13 mouse cellular contexts compared by ENCODE assay signal in genomic region chr13:97618190-97618586, GRCm38 (mm10).
DNase-seq lines count a peak whose midpoint lies in the region; ATAC-seq and TF ChIP-seq lines count a peak whose summit lies in the region.
"Had no signal": no experiment of that assay in that cellular context is flagged by ENCODE, and none has a peak within 500 bp of the region (broad histone marks: within the 10 kb centered on the region; RNA-seq: fewer than 3 reads in every experiment).

No protein-coding gene starts in this region.

- H3K27me3 ChIP-seq in embryonic facial prominence, embryonic 12.5 days: no peaks in the 10 kb centered on the region
- H3K27me3 ChIP-seq in embryonic facial prominence, embryonic 10.5 days (replicated peaks; ENCODE audit: low read depth, poor library complexity, severe bottlenecking): no peaks in the 10 kb centered on the region
- H3K27me3 ChIP-seq in liver, adult 2 months (ENCODE audit: control insufficient read depth, insufficient read depth, low read length): no peaks in the 10 kb centered on the region
- H3K27me3 ChIP-seq in myocyte (ENCODE audit: control insufficient read depth, insufficient read depth, insufficient read length): no peaks in the 10 kb centered on the region
- H3K27me3 ChIP-seq: heart, embryonic 13.5 days; liver, embryonic 12.5 days had no signal

- no peak overlapping the region for H3ac ChIP-seq in myocyte (ENCODE audit: control insufficient read depth, insufficient read length)

- no peaks in the 10 kb centered on the region for H3K36me3 ChIP-seq in embryonic facial prominence, embryonic 12.5 days
- H3K36me3 ChIP-seq in embryonic facial prominence, embryonic 10.5 days (replicated peaks): no peaks in the 10 kb centered on the region
- no peaks in the 10 kb centered on the region for H3K36me3 ChIP-seq in liver, adult 2 months (ENCODE audit: control insufficient read depth, insufficient read depth, low read length)
- H3K36me3 ChIP-seq in myocyte (ENCODE audit: control insufficient read depth, insufficient read depth): no peaks in the 10 kb centered on the region
- H3K36me3 ChIP-seq: heart, embryonic 13.5 days; liver, embryonic 12.5 days; midbrain, embryonic 10.5 days had no signal

- no peak for TF ChIP-seq POLR2A in liver, adult 2 months (IDR thresholded peaks at IDR 0.05; ENCODE audit: extremely low read depth, insufficient read depth, low read length)
- TF ChIP-seq POLR2A in myocyte (IDR thresholded peaks at IDR 0.05; ENCODE audit: insufficient read length, low read depth): no peak

- H3K4me3 ChIP-seq in embryonic facial prominence, embryonic 12.5 days: no peak overlapping the region
- no peak overlapping the region for H3K4me3 ChIP-seq in embryonic facial prominence, embryonic 10.5 days
- H3K4me3 ChIP-seq in liver, adult 2 months (ENCODE audit: insufficient read depth, low read depth, low read length): no peak overlapping the region
- H3K4me3 ChIP-seq in myocyte: no peak overlapping the region
- H3K4me3 ChIP-seq: heart, embryonic 13.5 days; liver, embryonic 12.5 days; midbrain, embryonic 10.5 days had no signal

- peak overlapping the region; percentile 51 for H3K27ac ChIP-seq in embryonic facial prominence, embryonic 12.5 days
- H3K27ac ChIP-seq in embryonic facial prominence, embryonic 10.5 days (replicated peaks): no peak overlapping the region
- no peak overlapping the region for H3K27ac ChIP-seq in liver, adult 2 months (replicated peaks; ENCODE audit: insufficient read depth, low read depth, low read length)
- H3K27ac ChIP-seq: heart, embryonic 13.5 days; hindbrain, postnatal 0 days; liver, embryonic 12.5 days; midbrain, embryonic 10.5 days had no signal

- no peaks in the 10 kb centered on the region for H3K79me2 ChIP-seq in liver, adult 2 months (ENCODE audit: control insufficient read depth, insufficient read depth, low read length)
- H3K79me2 ChIP-seq in myocyte (ENCODE audit: control insufficient read depth, insufficient read depth): no peaks in the 10 kb centered on the region

- H3K9ac ChIP-seq in embryonic facial prominence, embryonic 12.5 days: no peak overlapping the region
- no peak overlapping the region for H3K9ac ChIP-seq in liver, adult 2 months (ENCODE audit: low read depth, low read length)
- H3K9ac ChIP-seq: heart, embryonic 13.5 days; liver, embryonic 12.5 days had no signal

- no peak for DNase-seq in embryonic facial prominence, embryonic 10.5 days (ENCODE audit: low spot score)
- peak; percentile 4 for DNase-seq in liver, adult 2 months (ENCODE audit: extremely low read depth, low read depth, low spot score)
- no peak for DNase-seq in liver
- DNase-seq in adrenal gland, postnatal 36 days: peak; percentile 40 to 46
- DNase-seq in cerebellum, postnatal 25 days: no peak
- DNase-seq: cerebellum, adult 8-10 months had no signal

- no peak for ATAC-seq in embryonic facial prominence, embryonic 12.5 days (ENCODE audit: insufficient number of reproducible peaks, insufficient read depth, low FRiP score, low TSS enrichment)
- ATAC-seq in activated CD4-positive, CD25-positive, alpha-beta regulatory T cell, adult 4 months: no peak
- ATAC-seq: hindbrain, postnatal 0 days; liver, embryonic 12.5 days had no signal

- WGBS in embryonic facial prominence, embryonic 12.5 days: 91% methylated on average over 6 of the region's 6 CpGs
- 90% methylated on average over 6 of the region's 6 CpGs for WGBS in embryonic facial prominence, embryonic 10.5 days
- WGBS in liver, adult 2 months: 56% methylated on average over 6 of the region's 6 CpGs

- TF ChIP-seq CTCF in liver, adult 2 months (IDR thresholded peaks at IDR 0.05; ENCODE audit: low read depth, low read length): no peak

- H3K9me3 ChIP-seq in embryonic facial prominence, embryonic 12.5 days: no peaks in the 10 kb centered on the region
- H3K9me3 ChIP-seq in embryonic facial prominence, embryonic 10.5 days: no peaks in the 10 kb centered on the region
- H3K9me3 ChIP-seq: heart, embryonic 13.5 days; liver, embryonic 12.5 days; midbrain, embryonic 10.5 days had no signal

- no peak overlapping the region for H3K4me2 ChIP-seq in embryonic facial prominence, embryonic 12.5 days (replicated peaks)
- peak overlapping the region; percentile 75 for H3K4me2 ChIP-seq in myocyte (ENCODE audit: low read depth)
- H3K4me2 ChIP-seq: heart, embryonic 13.5 days; liver, embryonic 12.5 days had no signal

- H3K4me1 ChIP-seq in embryonic facial prominence, embryonic 12.5 days: peaks cover 9% of the 10 kb centered on the region
- H3K4me1 ChIP-seq in embryonic facial prominence, embryonic 10.5 days: peaks cover 10% of the 10 kb centered on the region
- H3K4me1 ChIP-seq in liver, adult 2 months (ENCODE audit: control insufficient read depth, insufficient read depth, low read length): no peaks in the 10 kb centered on the region

TF ChIP-seq in myocyte, 11 proteins besides CTCF, POLR2A, EP300 and RAD21:
- TF ChIP-seq MYOD1 (IDR thresholded peaks at IDR 0.05; ENCODE audit: control insufficient read depth in 1 of 3, insufficient read length in 2 of 3, low read depth in 2 of 3): no peak
- no peak for TF ChIP-seq SRF (IDR thresholded peaks at IDR 0.05; ENCODE audit: control insufficient read depth, insufficient read length, low read depth)

Comparison
In these comparisons a context has a peak if more than half of its experiments do, and no peak if none do; other contexts are left out.
1. DNase-seq: peak in liver, adult 2 months (single experiment) and adrenal gland, postnatal 36 days (2 of 2); none in embryonic facial prominence, embryonic 10.5 days (single experiment), liver (single experiment) and cerebellum, postnatal 25 days (0 of 2).